Mouse (Mus musculus): Measurements from ENCODE around the gene Man2a2.
A peak's percentile ranks its signal among the peaks of the same experiment; 100 is the strongest.
"Not testable (repeated sequence)": the region's sequence is repeated elsewhere in the genome, so short reads cannot be mapped to it uniquely, and the experiment has no call there.

The Man2a2 gene

DNA sequence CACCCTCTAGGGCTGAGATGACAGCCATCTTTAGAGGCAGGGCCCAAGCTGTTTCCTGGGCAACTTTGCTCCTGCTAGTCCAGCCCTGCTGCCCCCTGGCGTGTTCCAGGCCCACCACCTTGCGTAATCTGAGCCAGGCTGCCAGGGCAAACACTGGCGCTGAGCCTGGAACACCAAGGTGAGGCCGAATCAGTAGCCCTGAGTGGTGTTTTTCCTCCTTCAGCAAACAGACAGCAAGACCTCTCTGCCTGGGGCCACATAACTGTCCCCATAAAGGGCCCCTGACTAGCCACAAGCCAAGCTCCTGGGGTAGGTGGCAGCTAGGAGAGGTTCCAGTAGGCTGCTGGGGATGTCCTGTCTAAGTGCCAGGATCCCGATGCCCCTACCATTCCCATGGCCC lies 28.9 kb upstream of the Man2a2 start:
- DNase-seq (ENCODE audit: low read depth, low spot score): peak; percentile 77

DNA sequence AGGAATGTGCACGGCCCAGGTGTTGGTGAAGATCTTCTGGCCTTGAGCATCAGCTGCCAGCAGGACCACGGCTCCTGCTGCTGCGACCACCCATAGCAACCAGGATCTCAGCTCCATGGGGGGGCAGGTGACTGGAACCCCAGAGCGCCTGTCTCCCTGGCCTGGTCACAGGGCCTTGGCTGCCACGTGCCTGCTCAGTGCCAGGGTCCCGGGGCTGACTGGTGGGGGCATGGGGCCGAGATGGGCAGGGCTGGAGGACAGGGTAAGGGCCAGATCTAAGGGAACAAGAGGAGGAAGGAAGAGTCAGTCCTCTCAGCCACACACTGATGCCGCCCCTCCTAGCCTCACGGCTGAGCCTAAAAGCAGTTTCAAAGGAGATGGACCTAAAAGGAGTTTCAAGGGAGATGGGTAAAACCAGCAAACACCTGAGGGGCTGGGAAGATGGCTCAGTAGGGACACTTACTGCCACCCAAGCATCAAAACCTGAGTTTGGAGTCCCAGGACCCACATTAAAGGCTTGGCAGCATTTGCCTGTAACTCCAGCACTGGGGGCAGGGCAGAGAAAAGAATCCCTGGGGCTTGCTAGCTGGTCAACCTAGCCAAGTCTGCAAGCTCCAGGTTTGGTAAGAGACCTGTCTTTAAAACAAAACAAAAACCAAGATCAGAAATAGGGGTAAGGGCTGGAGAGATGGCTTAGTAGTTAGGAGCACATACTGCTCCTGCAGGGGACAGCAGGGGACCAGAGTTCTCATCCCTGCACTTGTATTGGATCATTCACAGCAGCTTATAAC lies 27.7 kb upstream of the Man2a2 start:
- DNase-seq (ENCODE audit: low read depth, low spot score): no peak

DNA sequence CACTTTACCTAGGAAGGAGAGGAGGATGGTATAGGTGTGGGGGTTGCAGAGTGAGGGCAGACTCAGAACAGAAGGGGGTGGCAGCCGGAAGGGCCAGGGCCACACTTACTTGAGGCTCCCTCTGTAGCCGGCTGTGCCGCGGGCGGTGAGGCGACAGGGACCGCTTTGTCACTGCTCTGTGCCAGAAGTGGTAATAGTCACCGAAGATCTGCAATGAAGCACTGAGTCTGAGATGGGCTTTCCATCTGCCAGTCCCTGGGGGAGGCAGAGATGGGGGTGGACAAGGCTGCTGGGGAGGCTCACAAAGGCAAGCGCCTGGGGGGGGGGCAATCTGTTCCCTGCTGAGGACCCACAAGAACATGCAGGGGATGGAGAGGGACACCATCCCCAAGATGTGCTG lies 26.8 kb upstream of the Man2a2 start:
- DNase-seq (ENCODE audit: low read depth, low spot score): peak; percentile 76

DNA sequence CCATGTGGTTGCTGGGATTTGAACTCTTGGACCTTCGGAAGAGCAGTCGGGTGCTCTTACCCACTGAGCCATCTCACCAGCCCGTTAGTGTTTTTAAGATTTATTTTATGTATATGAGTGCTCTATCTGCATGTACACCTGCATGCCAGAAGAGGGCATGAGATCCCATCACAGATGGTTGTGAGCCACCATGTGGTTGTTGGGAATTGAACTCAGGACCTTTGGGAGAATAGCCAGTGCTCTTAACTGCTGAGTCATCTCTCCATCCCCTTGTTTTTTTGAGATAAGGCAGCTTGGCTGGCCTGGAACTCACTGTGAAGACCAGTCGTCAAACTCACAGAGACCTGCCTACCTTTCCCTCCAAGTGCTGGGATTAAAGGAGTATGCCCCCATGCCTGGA lies 25.3 kb upstream of the Man2a2 start:
- not testable (repeated sequence) for DNase-seq (ENCODE audit: low read depth, low spot score)

DNA sequence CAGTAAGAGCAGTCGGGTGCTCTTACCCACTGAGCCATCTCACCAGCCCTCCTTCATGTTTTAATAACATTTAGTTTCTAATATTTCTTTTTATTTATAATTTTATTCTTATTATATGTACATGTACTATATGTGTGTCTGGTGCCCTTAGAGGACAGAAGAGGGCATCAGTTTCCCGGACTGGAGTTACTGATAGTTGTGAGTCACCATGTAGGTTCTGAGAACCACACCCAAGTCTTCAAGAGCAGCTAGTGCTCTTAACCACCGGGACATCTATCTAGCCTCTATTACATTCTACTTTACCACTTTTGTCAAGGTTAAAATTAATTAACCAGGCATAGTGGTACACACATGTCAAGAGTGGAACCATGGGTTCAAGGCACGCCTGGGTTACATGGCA lies 23.4 kb upstream of the Man2a2 start:
- no peak for DNase-seq (ENCODE audit: low read depth, low spot score)

DNA sequence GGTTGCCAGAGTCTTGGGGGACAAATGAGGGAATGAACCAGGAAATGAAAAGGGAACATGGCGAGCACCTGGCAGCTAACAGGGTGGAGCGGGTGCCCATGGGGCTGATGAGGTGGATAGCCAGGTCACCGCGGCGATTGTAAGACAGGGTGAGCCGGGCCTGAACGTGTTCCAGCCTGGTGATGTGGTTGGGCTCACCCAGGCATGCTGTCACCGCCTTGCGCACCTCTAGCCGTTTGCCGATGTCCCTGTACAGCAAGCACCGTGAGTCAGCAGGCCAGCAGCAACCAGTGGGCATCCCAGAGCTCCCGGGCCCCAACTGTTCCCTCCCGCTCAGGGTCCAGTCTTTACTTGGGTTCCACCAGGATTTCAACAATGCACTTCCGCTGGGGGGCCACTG lies 20.9 kb upstream of the Man2a2 start:
- DNase-seq (ENCODE audit: low read depth, low spot score): no peak

DNA sequence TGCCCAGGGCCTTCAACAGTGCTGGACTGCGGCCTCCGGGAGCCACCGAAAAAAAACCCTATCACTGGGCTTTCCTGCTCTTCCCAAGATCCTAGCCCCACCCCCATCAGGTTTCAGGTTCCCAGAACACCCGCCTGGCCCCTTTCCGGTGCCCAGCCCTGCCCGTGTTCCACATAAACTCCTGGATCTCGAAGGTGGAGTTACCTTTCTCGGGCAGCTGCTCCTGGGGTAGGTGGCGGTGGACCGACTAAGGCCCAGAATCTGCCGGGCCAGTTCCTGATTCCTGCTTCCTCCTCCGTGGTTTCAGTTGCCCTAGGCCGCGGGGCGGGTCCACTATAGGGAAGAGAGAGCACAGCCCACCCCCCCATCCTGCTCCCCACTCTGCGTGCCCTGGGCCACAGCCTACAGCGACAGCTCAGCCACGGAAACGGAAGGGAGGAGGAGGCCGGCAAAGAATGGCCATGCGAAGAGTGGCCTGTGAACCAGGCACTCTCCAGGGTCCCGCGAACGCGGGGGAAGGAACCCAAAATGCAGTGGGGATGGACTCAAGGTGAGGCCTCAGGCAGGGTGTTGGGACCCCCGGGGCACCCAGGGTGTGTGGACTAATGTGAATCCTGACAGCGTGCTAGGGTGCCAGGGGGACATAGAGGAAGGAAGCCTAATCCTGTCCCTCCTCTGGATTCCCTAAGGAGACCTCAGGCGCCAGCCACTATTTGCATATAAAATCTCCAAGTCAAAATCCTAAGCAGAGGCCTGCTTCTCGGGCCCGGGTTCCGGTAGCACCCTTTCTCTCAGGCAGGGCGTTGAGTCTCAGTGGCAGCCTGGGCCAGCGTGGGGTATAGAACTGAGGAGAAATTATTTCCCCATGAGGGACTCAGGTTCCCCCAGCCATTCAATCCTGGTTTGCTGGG lies 16.7 kb upstream of the Man2a2 start, which contains the start of gene Fes:
Gene Fes (minus strand): TSS at position 314 of the 911 bp plus-strand sequence.
- DNase-seq (ENCODE audit: low read depth, low spot score): peak; percentile 47

DNA sequence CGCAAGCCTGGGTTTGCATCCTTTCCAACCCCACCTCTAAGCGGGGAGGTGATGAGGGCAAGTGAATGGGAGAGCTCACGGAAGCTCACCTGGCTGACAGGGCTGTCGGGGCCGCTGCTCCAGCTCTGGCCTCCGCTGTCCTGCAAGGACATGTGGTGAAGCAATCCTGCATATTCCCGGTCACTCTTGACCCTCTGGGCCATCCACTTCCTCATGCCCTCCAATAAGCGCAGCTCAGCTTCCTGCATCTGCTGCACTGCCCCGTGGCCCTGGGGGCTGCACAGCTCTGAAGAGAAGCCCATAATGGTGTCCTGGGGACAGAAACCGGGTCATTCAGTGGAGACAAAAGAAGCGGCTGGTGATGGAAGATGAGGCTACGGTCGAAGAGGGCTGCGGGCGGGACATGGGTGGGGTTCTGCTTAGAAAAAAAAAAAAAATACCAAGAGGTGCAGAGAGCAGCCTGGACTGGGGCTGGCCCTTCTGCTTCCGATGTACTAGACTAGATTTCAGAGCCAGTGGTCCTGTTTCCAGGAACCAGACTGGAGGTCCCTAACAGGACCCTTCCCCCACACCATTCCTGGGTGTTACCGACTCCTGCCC lies 16.0 kb upstream of the Man2a2 start:
- no peak for DNase-seq (ENCODE audit: low read depth, low spot score)

DNA sequence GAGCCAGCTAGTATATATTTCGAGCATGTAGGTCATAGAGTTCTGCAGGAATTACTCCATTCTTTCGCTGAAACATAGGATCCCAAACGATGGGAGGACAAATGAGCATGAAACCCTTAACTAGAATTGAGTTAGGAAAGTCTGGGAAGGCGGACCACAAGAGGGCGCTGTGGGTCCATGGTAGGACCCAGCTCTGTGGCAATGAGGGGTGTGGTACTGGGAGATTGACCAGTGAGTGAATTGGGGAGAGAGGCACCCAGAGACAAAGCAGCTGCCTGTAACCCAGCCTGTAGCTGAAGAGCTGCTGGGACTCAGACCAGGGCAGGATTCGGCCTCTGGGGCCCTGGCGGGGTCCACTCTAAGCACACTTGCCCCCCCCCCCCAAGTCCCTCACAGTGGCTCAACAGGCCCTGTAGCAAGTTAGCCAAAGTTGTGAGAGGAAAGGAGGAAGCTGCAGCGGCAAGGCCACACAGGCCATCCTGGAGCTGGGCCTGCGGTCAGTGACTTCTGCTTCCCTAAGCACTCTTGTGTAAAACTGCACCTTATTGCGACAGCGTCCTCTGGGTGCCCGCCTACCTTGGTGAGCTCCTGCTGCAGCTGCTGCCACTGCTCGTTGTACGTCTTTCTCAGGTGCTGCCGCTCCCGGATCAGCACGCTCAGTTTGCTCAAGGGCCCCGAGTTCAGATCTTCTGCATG lies 15.2 kb upstream of the Man2a2 start:
- DNase-seq (ENCODE audit: low read depth, low spot score): peak; percentile 92

DNA sequence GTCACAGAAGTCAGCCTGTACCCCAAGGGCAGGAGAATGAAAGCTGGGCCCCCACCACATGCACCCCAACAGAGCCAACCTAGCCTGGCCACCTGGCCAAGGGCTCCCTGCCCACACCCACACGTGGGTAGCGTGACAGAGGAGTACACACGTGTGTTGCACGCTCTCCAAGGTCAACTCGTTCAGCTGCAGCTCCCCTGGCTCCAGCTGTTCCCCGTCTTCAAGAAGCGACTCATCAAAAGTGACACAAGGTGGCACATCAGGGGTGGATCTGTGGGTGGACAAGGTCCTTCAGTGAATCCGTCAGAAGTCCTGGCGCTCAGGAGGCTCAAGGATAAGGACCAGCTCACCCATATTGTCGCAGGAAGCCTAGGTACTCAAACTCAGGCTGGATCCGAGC lies 11.7 kb upstream of the Man2a2 start:
- no peak for DNase-seq (ENCODE audit: low read depth, low spot score)

DNA sequence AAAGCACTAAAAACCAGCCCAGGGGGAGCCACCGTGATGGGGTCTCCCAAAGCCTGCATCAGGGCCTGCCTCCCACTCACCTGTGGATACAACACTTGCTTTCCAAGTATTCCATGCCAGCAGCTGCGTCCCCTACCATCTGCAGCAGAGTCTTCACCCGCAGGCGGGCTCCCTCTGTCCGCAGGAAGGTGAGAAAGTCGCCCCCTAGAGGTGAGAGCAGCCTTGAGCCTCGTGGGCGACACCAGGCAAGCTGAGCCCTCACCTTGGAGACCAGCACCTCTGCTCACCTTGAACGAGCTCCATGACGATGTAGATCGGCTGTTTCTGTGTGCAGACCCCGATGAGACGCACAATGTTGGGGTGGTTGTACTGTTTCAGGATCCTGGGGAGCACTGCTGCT lies 8.4 kb upstream of the Man2a2 start:
- peak; percentile 38 for DNase-seq (ENCODE audit: low read depth, low spot score)

DNA sequence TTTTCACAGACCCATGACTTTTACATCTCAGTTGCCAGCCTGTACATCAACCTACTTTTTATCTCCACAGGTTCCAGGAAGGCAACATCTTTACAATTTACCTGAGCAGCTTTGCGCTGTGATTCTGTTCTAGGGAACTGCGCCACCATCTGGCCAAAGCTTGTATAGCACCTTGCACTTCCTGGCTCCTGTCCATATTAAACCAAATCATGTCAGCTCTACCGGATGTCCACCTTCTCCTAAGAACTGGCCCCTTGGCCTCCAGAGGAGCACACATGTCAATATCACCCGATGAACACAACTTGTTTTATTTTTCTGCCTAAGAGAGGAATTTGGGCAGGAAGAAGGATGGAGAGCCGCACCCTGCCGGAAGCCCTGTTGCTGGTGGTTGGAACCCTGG lies 6.3 kb upstream of the Man2a2 start:
- DNase-seq (ENCODE audit: low read depth, low spot score): peak; percentile 81

DNA sequence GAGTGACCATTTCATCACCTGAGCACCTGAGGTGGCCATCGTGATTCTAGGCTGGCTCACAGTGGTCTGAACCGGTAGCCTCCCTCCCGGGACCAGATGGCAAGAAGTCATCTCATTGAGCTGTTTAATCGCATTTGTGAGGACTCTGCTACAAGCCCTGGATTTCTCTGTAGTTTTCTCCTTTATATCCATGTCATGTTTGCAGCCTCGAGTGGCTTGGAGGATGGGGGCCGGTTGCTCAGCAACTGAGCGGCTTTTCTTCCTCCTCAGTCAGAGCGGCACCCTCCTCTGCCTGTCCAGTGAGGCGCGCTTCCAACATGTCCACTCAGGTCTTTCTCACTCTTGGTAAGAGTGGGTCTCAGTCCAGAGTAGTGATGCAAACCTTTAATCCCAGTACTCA lies 5.0 kb upstream of the Man2a2 start:
- DNase-seq (ENCODE audit: low read depth, low spot score): no peak

DNA sequence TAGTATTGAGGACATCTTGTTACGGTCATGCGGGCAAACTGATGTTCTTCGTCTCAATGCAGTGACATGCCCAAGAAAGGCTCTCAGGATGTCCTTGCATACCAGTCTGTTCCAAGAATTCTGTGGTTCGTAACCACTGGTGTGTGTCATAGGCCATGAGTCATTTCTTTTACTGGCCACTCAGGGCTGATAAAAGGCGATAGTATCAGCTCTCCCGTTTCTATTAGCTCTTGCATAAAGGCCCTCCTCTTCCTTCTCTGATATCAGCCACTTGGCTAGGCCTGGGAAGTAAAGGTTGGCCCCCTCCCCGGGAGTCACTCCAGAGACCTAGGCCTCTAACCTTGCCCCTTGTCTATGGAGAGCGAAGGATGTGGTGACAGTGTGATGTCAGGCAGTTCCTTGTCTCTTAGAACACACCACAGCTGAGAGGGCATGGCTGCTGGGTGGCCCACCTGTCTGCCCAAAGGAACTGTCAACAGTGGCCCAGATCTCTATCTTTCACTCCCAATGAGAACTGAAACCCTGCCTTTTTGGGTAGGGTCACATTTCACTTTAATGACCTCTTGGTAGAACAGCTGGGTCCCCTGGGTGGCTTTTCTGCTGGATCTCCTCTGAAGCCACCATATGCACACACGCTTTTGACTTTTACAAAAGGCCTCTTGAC lies 4.3 kb upstream of the Man2a2 start:
- DNase-seq (ENCODE audit: low read depth, low spot score): no peak

DNA sequence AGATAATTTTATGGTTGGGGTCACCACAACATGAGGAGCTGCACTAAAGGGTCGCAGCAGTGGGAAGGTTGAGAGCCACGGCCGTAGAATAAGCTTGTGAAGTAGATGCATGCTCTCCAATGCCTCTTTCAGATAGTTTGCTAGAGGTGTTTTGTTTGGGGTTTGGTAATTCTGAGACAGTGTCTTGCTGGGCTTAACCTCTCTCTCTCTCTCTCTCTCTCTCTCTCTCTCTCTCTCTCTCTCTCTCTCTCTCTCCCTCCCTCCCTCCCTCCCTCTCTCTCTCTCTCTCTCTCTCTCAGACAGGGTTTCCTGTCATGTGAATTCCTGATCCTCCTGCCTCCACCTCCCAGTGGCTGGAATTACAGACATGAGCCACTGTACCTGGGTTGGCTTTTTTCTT lies 3.6 kb upstream of the Man2a2 start:
- DNase-seq (ENCODE audit: low read depth, low spot score): no peak

DNA sequence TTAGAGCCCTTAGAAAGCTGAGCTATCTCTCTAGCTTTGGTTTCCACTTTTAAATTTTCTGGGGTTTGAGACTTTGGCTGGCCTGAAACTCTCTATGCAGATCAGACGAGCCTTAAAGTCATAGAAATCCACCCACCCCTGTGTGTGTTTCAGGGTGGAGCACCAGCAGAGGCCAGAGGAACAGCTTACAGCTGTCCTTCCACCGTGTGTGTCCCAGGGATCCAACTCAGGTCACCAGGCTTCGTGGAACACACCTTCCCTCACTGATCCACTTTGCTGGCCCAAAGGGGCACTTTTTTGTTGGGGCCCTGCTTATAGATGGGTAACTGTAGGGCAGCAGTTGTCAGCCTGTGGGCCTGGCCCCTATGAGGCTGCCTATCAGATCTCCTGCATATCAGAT lies 3.1 kb upstream of the Man2a2 start:
- no peak for DNase-seq (ENCODE audit: low read depth, low spot score)

DNA sequence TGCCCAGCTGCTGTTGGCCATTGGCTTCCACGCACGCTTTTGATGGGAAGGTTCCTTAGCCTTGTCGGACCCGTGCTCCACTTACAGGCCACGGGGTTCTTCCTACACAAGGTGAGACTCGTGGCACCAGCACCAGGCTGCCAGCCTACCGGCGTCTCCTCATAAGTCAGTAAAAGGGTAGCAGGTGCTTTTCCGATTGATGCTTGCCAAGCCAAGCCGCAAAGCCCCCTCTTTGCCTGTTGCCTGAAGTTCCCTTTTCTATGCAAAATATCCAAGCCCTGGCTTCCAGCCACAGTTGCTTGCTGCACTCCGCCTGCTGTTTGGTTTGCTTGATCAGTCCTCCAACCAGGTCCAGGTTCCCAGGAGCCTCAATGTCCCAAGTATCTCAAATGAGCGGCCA lies 2.7 kb upstream of the Man2a2 start:
- DNase-seq (ENCODE audit: low read depth, low spot score): no peak

DNA sequence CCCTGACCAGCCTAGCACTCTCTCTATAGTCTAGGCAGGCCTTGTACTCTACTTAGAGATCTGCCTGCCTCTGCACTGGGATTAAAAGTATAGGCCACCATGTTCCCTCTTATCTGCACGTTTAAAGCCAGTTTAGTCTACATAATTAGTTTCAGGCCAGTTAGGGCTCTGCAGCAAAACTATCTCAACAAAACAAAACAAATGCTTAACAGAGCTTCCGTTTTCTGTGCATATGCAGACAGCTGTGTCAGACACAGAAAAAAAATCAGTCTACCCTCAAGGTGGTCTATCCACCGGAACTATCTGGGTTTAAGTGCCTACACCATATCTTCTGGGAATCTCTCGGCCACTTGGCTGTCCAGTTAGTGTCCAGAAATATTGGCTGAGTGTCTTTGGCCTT lies 2.2 kb upstream of the Man2a2 start:
- no peak for DNase-seq (ENCODE audit: low read depth, low spot score)

DNA sequence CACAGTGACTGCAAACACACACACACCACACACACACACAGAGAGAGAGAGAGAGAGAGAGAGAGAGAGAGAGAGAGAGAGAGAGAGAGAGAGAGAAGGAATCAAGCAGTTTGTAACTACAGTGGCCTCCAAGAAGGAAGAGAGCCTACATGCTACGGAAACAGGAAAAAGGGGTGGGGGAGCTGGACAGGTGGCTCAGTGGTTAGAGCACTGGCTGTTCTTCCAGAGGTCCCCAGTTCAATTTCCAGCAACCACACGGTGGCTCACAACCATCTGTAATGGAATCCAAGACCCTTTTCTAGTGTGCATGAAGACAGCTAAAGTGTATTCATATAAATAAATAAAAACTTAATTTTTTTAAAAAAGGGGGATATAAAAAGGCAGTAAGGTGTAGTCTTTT lies 1.5 kb upstream of the Man2a2 start:
- DNase-seq (ENCODE audit: low read depth, low spot score): no peak

DNA sequence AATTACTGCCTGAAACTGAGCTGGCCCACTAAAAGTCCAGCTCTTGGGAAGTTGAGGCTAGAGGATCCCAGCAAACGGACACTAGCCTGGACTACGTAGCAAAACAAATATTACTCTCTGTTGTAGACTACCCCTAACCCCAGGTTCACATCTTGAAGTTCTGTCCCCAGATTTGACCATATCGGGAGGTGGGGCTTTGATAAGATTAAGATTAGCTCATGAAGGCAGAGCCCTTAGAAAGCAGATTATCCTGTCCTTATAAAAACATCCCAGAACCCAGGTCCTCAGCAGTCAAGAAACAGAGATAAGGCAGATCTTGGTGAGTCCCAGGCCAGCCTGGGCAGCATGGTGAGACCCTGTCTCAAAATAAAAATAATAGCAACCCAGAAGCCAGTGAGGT lies 991 bp upstream of the Man2a2 start:
- no peak for DNase-seq (ENCODE audit: low read depth, low spot score)

DNA sequence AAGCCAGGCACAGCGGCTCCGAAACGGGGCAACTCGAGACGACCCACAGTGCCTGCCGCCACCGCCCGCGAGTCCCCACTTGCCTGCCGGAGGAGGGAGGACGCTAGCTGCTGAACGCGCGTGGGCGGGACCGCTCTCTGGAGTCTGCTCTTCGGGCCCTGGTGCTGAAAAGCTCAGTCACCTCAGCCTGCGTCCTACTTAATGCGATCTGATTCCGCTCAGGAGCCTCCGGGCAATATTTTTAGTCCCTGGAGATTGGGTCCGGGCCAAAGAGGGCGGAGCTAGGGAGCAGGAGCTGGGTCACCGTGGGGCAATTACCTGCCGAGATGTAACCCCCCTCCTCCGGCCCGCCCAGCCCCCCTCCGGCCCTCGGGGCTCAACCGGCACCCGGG lies 530 bp downstream of the Man2a2 start:
- peak; percentile 95 for DNase-seq (ENCODE audit: low read depth, low spot score)

Data from brain, adult 2 months (tissue).